Mouse (Mus musculus) spleen, adult 2 months (tissue): ENCODE results near the gene Golt1b.

ENCODE experiments used
- CTCF ChIP-seq: fragments of 200-500 bp; IDR thresholded peaks from 2 replicates; pipeline ENCODE4 v1.5.1; 2011; ENCODE audit warnings: mild to moderate bottlenecking, inconsistent platforms; ENCODE audit not compliant: insufficient read depth, insufficient read length, insufficient replicate concordance; ENCODE audit errors: extremely low read depth
- POLR2A ChIP-seq: fragments of 200-500 bp; IDR thresholded peaks from 2 replicates; pipeline ENCODE4 v1.6.1; 2011; ENCODE audit warnings: low read depth, low read length, inconsistent platforms

- TF ChIP-seq POLR2A = no peak
- TF ChIP-seq CTCF = no peak
Measured at GRCm38 (mm10) chr6:142377081-142377480, 9.9 kb upstream of the Golt1b start.
